Mouse (Mus musculus) testis, adult 10 weeks (tissue): ENCODE measurements around the gene Nek2. TPM values are rescaled to one million over a fixed set of nuclear protein-coding genes. Genes with fewer than 3 reads are reported as not detected.

ENCODE experiments used
- polyA plus RNA-seq: library from polyadenylated mRNA; stranded (reverse); fragments of 350-450 nt; fragmentation: Illumina TruSeq; extraction: RNeasy Lipid Tissue Mini Kit (QIAGEN cat#74804); gene quantifications from one replicate; pipeline ENCODE4 v1.2.3, GENCODE M21; 2014; ENCODE audit warnings: low read depth, low replicate concordance

The Nek2 gene
- 89.7 TPM for polyA plus RNA-seq

DNA sequence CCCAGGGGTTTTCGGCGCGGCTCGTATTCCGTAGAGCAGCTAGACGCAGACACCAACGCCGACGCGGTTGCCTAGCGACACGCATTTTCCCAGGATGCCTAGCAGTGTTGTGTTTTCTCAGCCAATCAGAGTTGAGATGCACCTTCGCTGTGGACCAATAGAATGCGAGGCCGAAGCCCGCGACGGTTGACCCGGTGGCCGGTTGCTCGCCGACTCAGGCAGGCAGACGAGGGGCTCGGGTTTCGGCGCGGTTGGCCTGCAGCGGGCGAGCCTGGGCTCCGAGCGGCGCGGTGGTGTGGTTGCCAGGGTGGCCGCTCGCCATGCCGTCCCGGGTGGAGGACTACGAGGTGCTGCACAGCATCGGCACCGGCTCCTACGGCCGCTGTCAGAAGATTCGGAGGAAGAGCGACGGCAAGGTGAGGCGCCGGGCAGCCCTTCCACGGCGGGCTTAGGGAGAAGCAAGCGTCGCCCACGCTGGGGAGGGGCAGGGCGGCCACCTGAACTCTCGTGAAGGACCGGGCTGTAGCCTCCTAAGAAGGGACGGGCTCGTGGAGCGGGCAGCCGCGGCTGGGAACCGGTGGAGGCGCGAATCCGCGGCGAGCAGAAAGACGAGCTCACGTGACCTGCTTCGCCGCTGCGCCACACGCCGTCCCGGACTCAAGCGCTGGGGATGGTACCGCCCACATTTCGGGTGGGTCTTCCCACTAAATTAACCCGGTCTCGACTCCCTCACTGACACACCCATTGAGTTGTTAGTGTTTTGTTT lies at the start of gene Nek2:
Gene Nek2, plus strand, starts transcription at position 119 of the 766 bp plus-strand sequence.

Other genes starting within 250 kb of the Nek2 start
- 58.3 TPM for gene Dtl, start 245.9 kb upstream of the Nek2 start, polyA plus RNA-seq
- 14.4 TPM for gene Ints7, start 245.8 kb upstream of the Nek2 start, polyA plus RNA-seq
- 109 TPM for gene Lpgat1, start 103.6 kb upstream of the Nek2 start, polyA plus RNA-seq
- gene Slc30a1, start 85.3 kb downstream of the Nek2 start, polyA plus RNA-seq, result 20.9 TPM
- 33.6 TPM for gene Rd3, start 155.9 kb downstream of the Nek2 start, polyA plus RNA-seq